Mouse (Mus musculus) ovary, adult 18-20 months (tissue): ENCODE data around the gene Insr.
A peak's percentile ranks its signal among the peaks of the same experiment; 100 is the strongest.

Source experiments
- DNase-seq: peaks from one replicate; pipeline ENCODE4 v3.0.0; 2022; ENCODE audit warnings: low spot score, mixed read lengths

Insr gene

DNA sequence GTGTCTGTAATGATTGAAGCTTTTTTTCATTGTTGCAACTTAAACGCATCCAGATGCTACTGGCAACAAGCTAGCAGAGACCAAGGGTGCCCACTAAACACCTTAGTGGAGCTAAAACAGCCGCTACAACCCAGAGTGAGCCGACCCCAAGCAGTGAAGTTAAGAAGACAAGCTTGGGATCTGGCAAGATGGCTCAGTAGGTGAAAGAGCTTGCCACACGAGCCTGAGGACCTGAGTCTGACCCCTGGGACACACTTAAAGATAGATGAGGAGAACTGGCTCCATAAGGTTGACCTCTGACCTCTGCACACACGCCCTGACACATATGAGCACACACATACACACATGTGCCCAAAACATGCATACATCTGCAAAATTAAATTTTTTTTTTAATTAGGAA, 4.2 kb downstream of the Insr start:
- no peak for DNase-seq

GRCm38 (mm10) chr8:3273799-3274198, 5.6 kb downstream of the Insr start:
- no peak for DNase-seq

GRCm38 (mm10) chr8:3267449-3267761, 12.0 kb downstream of the Insr start:
- DNase-seq = no peak

- no peak for DNase-seq
Measured at GRCm38 (mm10) chr8:3266686-3267448, 12.6 kb downstream of the Insr start.

- DNase-seq = no peak
Measured at GRCm38 (mm10) chr8:3265182-3265581, 14.2 kb downstream of the Insr start.

GRCm38 (mm10) chr8:3262779-3263178, 16.6 kb downstream of the Insr start:
- no peak for DNase-seq

- no peak for DNase-seq
Measured at GRCm38 (mm10) chr8:3261101-3261500, 18.3 kb downstream of the Insr start.

DNA sequence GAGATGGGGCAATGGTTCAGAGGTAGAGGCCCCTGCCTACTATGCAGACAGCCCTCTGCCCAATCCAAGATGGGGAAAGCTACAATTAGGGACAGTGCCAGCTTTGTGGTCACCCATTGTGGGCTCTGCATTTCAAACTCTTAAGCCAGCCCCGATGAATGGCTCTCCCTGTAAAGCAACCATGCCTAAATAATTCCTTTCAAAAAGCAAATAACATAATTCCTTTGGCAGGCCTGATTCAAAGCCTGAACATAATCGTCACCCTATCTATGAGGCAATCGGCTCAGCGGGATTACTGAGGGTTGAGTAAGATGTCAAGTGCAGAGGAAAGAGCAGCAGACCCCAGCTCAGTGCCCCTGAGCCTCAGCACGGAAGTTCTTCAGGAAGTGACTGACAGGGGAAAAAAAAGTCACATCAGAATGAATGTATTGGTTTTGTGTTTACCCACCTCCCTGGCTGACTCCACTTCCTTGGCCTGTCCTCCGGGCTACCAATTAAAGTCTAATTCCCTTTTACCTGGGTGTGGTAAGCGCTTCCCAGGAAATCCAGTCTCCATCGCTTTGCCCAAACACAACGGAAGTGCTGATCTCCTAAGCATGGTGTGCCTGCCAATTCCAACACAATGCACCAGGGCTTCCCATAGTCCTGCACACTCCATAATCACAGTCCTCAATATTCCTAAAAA, 19.1 kb downstream of the Insr start:
- DNase-seq = no peak

GRCm38 (mm10) chr8:3256147-3256940, 23.1 kb downstream of the Insr start:
- DNase-seq = peak; percentile 53

DNA sequence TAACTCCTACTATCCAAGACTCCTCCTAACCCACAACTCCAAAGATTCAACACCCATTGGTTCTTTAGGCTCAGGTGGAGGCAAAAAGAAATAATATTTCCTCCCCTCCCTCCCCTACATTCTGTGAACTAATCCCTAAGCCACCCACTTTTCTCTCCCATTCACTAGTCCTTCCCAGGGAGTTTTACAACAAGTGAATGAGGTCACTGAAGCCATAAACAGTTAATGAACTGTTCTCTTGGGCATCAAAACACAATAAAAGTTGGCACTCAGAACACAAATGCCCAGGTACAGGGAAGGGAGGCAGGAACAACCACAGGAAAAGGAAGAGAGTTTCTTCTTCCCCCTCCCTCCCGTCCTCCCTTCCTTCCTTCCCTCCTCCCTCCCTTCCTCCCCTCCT, 24.1 kb downstream of the Insr start:
- DNase-seq = no peak

DNA sequence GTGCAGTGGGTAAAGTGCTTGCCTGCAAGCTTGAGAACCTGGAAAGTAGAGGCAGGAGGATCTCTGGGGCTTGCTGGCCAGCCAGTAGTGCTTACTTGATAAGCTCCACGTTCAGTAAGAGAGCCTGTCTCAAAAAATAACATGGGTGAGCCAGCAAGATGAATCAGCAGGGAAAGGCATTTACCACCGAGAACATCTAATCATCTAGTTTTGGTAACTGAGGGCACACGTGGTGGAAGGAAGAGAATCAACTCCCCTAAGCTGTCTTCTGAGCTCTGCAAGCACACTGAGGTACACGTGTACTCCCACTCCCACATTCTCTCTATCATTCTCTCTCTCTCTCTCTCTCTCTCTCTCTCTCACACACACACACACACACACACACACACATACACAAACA, 26.2 kb downstream of the Insr start:
- DNase-seq = no peak

- DNase-seq = no peak
Measured at GRCm38 (mm10) chr8:3252665-3253064, 26.8 kb downstream of the Insr start.

GRCm38 (mm10) chr8:3251101-3251500, 28.3 kb downstream of the Insr start:
- DNase-seq = no peak

GRCm38 (mm10) chr8:3249886-3250285, 29.5 kb downstream of the Insr start:
- DNase-seq = no peak

DNA sequence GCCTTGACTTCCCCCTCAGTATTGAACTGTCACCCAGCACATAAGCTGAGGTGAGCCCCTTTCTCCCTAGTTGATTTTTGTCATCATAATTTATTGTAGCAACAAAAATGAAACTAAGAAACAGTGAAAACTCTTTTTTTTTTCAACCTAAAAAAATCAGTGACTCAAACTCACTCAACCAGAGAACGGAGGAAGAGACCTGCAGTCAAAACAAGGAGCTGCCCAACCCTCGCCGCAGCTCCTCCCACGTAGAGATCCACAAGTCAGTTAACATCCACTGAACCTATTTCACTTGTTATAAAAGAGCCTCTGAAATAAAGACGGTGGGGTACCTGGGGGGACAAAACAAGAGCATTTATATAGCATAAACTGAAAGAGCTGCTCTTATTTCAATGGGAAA, 30.7 kb downstream of the Insr start:
- DNase-seq = no peak

DNA sequence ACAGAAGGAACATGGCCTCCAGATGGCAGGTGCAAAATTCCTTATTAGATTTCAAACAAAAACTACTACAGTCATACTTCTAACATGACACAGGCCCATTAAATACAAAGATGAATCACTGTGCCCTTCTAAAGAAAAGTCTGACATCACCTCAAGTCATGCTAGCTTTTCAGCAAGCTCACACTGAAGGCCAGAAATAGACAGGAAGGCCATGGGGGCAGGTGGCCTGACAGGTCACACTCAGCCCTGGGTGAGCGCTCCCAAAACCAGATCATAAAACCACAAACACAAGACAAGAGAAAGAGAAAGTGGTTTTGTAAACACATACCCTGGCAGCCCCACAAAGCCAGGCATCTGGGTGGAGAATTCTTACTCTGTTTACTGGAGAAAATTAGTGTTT, 32.3 kb downstream of the Insr start:
- no peak for DNase-seq

DNA sequence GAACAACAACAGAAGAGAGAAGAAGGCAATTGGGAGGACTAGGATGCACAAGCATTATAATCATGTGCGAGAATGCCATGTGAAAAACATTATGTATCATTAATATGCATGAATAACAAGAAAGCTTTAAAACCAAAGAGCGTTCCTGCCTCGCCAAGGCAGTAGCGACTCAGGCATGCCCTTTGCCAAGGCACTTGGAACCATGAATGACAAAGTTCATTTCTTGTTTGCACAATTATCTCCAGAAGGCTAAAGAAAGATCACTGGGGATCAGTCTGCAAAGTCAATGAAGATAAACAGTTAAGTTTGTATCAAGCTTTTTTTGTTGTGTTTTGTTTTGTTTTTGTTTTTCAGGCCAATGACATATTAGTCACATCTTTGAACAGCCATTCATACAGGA, 36.2 kb downstream of the Insr start:
- no peak for DNase-seq

DNA sequence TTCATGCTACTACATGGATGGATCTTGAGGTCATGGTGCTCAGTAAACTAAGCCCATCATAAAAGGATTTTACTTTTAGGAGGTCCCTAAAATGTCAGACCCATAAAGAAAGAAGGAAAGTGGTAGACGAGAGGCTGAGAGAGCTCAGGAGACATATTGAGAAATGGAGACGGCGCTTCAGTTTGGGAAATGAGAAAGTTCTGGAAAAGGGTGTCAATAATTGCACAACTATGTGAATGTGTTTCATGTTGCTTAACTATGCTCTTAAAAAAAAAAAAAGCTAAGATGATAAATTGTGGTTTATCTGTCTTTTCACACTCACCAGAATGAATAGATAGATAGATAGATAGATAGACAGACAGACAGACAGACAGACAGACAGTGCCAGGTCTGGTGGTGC, 38.7 kb downstream of the Insr start:
- no peak for DNase-seq

DNA sequence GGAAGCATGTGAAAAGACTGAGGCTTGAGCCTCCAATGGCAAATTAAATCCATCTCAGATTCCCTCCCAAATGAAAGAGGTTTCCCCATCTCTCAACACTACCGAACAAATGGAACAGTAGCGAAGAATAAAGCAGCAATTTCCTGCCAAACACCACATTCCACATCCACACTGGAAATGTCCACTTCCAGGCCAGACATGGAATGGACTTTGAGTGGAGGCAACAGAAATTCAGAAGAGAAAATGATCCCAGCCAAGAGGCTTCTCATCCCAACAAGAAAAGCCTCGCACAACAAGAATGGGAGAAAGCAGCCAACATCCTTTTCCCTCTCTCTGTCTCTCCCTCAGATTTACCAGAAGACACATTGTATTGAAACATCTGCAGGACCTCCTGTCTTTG, 39.8 kb downstream of the Insr start:
- DNase-seq = no peak

DNA sequence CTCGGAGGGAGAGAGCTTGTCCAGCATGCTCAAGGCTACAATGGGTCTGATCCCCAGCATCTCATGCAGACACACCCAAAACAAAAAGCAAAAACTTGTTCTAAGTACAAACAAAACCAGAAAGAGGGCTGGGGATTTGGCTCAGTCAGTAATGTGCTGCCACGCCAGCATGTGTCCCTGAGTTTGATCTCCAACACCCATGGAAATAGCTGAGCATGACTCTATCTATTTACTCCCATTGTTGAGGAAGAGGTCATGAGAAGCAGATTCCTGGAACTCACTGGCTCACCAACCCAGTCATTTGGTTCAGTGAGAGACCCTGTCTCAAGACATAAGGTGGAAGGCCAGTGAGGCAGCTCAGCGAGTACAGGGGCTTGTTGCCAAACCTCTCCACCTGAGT, 40.6 kb downstream of the Insr start:
- no peak for DNase-seq

DNA sequence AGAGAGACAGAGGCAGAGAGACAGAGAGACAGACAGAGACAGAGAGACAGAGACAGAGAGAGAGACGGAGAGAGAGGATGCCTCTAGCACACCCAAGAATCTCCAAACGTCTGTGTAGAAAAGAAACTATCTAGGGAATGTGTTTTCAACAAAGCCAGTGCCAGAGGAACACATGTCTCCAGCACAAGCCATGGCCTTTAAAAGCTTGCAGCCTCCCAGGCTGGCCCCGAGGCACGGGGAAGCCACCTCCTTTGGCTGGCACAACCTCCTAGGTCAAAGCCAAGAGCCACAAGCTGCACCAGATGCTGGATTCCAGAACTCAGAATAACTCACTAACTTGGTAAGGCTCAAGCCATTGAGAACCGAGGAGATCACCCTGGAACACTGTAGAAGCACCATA, 42.1 kb downstream of the Insr start:
- no peak for DNase-seq

DNA sequence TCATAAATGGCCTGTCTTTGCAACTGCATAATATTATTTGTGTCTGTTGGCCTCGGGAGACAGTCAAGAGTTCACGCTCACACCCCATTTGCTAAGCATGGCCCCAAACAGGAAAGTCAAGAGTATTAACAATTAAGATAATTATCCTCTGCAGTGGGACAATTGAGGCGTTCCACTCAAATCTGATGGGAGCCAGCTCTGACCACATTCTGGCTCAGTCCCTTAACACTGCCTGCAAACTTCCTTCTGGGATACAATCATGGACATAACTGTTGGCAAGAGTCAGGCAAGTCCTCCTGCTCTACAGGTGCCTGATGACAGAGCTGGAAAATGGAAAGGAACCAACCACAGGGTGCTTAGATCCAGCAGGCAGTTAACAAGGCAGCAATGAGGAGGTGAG, 43.1 kb downstream of the Insr start:
- DNase-seq = no peak

GRCm38 (mm10) chr8:3234569-3234968, 44.8 kb downstream of the Insr start:
- no peak for DNase-seq
